Mouse (Mus musculus): Measurements from ENCODE around the gene Phf11d.
"Not testable (repeated sequence)": the region's sequence is repeated elsewhere in the genome, so short reads cannot be mapped to it uniquely, and the experiment has no call there.

Gene Phf11d

DNA sequence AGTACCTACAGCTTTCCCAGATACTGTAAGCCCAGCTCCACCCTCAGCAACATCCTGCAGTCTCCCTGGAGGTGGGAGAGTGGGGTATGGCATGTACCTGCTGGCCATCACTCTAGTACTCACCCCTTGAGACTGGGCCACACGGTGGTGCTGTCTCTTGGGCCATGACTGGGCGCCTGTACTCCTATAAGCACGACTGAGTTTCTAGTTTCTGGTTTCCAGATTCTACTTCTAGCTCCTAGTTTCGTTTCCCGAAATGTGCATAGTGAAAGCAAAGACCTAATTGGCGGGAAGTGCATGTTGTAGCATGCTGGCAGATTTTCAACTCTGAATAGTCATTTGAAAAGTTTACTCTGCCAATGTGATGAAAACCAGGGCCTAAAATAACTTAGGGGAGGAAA lies at the start of gene Phf11d:
Gene Phf11d, minus strand, starts transcription at position 227 of the 401 bp plus-strand sequence.
- no peak for DNase-seq (ENCODE audit: low spot score in 2 of 2)

GRCm38 (mm10) chr14:59414979-59415378 lies 49.7 kb upstream of the Phf11d start:
- not testable (repeated sequence) for DNase-seq (ENCODE audit: low spot score in 2 of 2)

DNA sequence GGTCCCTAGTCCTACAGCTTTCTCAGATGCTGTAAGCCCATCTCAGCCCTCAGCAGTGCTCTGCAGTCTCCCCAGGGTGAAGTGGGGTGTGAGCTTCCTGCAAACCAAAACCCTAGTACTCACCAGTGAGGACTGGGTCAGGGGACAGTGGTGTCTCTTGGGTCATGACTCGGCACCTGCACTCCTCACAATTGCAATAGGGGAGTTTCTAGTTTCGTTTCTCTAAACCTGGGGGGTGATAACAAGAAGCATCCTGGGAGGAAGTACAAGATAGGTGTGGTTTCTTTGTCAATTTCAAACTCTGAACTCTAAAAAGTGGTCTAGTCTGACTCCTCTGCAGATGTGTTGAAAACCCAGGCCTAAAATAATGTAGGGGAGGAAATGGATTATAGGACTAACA lies 31.7 kb upstream of the Phf11d start:
- peak; percentile 3 to 6 for DNase-seq (ENCODE audit: low spot score in 2 of 2)

DNA sequence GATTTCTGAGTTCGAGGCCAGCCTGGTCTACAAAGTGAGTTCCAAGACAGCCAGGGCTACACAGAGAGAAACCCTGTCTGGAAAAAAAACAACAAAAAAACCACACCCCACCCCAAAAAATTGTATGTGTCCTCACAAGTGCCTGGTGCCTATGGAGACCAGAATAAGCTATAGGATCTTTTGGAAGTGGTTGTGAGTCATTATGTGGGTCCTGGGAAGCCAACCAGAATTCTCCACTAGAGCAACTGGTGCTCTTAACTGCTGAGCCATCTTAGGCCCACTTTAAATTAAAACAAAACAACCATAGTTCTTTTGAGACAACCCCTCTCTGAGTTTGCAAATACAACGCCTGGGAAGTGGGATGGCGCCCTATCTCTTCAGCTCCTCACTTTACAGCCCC lies 30.0 kb upstream of the Phf11d start, which contains the start of gene Phf11c:
Gene Phf11c, minus strand, starts transcription at position 101 of the 400 bp plus-strand sequence.
- DNase-seq (ENCODE audit: low spot score in 2 of 2), result no peak

DNA sequence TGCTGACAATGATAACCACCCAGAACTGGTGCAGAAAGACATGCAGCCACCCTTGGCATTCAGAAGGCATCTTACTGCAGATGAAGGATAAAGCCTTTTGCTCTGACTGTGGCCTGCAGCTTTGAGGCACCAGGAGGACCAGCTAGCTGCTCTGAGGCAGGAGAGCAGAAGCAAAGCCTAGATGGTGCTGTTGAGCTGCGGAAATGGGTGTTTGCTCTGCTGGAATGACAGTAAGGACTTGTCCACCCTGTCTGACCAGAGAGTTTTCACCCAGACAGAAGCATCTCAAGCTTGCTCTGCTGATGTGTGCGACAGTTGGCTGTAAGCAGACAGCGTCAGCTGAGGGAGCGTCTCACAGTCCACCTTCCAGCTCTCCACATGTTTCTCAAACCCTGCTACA lies 24.9 kb upstream of the Phf11d start:
- DNase-seq (ENCODE audit: low spot score in 2 of 2), result not testable (repeated sequence)

- no peak for DNase-seq (ENCODE audit: low spot score in 2 of 2)
Measured at GRCm38 (mm10) chr14:59389532-59389931, 24.3 kb upstream of the Phf11d start.

DNA sequence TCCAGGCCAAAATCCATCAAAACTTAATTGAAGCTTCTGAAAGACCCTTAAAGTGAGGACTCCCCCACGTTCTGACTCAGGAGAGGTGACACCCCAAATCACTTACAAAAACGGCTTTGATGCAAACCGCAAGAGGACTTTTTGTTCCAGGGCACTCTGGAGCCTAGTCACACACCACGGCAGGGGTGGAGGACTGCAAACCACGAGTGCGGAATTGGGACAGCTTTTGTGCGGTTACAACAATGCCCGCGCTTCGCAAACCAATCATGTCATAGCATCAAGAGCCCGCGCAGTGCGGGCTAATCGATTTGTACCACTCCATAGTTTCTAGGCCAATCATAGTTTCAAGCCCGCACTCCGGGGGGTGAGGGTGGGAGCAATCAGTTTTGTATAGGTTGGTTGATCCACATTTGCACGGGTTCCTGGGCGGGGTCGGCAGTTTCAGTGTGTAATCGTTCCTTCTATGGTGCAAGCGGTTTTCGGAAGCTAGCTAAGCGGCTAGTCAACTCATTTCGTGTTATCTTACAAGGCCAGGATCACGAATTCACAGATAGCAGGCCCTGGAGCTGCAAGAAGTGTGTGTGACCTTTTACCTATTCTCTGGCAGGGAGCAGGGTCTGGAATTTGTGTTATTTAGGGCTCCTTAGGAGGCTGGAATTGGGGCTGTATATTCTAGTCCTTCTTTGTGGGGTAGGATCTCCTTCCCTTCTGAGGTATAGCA lies 5.2 kb upstream of the Phf11d start:
- no peak for DNase-seq (ENCODE audit: low spot score in 2 of 2)

DNA sequence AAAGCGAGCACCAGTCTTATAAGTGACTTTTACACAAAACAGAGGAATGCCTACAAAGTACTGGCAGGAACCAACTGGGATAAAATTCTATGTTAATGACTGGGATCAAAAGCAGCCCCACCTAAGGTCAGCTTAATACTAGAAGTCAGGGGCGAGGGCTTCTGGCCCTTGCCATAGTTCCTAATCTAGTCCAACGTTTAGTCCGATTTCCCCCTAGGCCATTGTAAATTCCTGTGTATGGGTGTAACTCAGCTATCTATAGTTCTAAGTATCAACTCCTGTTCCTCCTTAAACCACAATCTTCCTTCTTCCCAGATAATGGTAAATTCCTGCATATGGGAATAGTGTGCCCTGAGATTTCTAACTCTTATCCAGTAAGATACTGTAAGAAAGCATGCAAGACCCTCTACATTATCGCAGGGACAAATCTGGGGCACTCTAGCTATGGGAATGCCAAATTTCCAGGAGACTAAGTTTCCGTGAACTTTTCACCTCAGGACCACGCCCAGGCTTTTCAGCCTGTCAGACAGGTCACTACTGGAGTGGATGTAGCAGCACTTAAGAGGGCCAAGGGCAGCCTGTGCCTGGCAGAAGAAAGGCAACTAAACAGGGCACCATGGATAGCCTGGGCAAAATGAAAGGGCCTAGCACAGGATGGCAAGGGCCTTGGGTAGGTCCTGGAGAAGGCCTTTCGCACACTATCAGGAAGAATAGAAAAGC lies 1.3 kb upstream of the Phf11d start:
- DNase-seq (ENCODE audit: low spot score in 2 of 2), result no peak

DNA sequence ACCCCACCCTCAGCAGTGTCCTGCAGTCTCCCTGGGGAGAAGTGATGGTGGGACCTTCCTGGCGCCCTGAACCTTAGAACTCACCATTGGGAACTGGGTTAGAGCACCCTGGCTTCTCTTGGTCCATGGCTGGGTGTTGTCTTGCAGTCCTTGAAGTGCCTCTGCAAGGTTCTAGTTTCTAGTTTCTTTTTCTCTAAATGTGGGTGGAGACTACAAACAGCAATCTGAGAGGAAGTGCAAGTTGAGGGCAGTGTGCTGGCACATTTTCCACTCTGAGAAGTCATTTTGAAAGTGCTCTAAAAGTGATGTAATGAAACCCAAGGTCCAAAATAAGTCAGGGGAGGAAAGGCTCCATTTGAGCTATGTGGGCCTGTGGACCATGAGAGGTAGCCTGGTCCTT lies 24.1 kb downstream of the Phf11d start, which contains the start of gene Phf11b:
Gene Phf11b, minus strand, starts transcription at position 163 of the 400 bp plus-strand sequence.
- DNase-seq (ENCODE audit: low spot score in 2 of 2), result not testable (repeated sequence)

DNA sequence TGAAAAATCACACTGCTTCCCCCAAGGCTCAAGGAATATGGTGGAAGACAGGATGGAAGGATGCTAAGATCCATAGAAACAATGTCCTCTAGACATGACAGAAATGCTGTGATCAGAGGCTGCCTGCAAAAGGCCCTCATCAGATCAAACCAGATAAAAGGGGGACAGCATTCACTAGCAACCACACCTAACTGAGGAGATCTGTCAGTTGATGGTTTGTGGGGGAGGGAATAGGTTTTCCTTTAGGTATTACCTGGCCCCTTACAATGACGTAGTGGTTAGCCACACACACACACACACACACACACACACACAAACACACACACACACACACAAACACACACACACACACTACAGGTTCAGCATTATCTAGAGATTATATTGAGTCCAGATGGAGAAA lies 25.7 kb downstream of the Phf11d start:
- no peak for DNase-seq (ENCODE audit: low spot score in 2 of 2)

- DNase-seq (ENCODE audit: low spot score in 2 of 2), result not testable (repeated sequence)
Measured at GRCm38 (mm10) chr14:59336056-59336455, 29.2 kb downstream of the Phf11d start.

DNA sequence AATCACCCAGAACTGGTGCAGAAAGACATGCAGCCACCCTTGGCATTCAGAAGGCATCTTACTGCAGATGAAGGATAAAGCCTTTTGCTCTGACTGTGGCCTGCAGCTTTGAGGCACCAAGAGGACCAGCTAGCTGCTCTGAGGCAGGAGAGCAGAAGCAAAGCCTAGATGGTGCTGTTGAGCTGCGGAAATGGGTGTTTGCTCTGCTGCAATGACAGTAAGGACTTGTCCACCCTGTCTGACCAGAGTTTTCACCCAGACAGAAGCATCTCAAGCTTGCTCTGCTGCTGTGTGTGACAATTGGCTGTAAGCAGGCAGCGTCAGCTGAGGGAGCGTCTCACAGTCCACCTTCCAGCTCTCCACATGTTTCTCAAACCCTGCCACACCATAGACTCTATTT lies 34.8 kb downstream of the Phf11d start:
- not testable (repeated sequence) for DNase-seq (ENCODE audit: low spot score in 2 of 2)

DNA sequence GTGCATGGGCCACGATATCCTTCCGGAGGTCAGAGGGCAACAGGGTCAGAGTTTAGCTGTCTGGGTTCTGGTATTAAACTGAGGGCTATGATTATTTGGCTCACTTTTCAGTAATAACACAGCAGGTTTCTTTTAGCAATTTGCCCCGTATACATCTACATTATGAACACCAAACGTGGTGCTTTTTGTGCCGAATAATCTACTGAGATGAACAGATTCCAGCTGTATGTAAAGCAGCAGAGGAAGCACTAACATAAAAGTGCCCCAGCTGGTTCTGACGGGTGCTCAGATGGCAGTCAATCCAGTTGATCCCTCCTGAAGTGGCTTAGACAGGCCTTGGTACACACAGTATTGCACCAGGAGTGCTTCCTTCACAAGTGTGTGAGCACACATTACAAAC lies 45.3 kb downstream of the Phf11d start:
- not testable (repeated sequence) for DNase-seq (ENCODE audit: low spot score in 2 of 2)

DNA sequence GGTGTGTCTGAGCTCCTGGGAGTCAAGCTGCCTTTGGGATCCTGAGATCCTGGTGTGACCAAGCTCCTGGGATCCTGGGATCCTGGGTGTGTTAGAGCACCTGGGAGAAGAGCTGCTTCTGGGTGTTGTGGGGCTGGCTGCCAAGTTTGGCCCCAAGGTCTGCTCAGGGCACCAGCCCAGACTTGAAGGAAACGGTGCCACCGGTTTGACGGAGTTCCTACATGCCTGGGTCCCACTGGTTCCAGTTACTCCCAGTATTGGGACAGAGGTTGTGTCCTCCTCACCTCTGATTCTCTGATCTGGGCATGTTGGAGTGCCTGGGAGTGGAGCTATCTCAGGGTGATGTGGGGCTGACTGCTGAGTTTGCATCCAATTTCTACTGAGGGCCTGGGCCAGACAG lies 46.2 kb downstream of the Phf11d start:
- DNase-seq (ENCODE audit: low spot score in 2 of 2), result not testable (repeated sequence)

All from thymus, postnatal 10 days (tissue).